Comparison of ENCODE assay signal across 22 mouse cellular contexts in the genomic region with DNA sequence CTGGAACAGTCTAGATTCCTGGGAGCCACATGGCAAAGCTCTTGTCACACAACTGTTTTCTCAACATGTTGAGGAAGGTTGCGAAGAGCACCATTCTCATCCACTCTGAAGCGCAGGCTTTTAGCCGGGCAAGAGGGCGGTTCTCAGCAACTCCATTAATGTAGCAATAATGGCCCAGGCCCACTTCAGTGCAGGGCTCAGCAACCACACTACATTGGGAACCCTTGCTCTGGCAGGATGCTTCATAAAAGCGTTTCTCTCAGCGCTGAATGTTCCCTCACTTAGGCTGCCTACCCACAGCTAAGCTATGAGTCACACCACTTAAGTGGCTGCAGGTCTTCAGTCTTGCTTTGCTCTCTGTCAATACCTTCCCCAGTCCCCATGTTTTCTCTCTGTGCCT.
DNase-seq lines count a peak whose midpoint lies in the region; ATAC-seq lines count a peak whose summit lies in the region.
"Had no signal": no experiment of that assay in that cellular context is flagged by ENCODE, and none has a peak within 500 bp of the region (broad histone marks: within the 10 kb centered on the region; RNA-seq: fewer than 3 reads in every experiment).

No protein-coding gene starts in this region.

- DNase-seq in frontal cortex, postnatal 14 days (ENCODE audit: low spot score in 2 of 2) = no peak
- peak; percentile 37 to 49 for DNase-seq in left cerebral cortex, adult 18-20 months (ENCODE audit: low spot score in 2 of 2)
- DNase-seq in left cerebral cortex, postnatal 14 days (ENCODE audit: low spot score in 2 of 2) = no peak
- peak; percentile 69 for DNase-seq in right cerebral cortex, adult 18-20 months
- DNase-seq in right cerebral cortex, postnatal 25 days = no peak
- no peak for DNase-seq in ovary, adult 18-20 months (ENCODE audit: low spot score)
- DNase-seq: adrenal gland, postnatal 10 days; cerebellum, adult 11-12 months; cerebellum, adult 9-11 months; embryo, embryonic 11 days; gastrocnemius, postnatal 14 days; kidney, postnatal 14 days; liver; lung, postnatal 4 days; retina, postnatal 1 day; spleen, adult 18-20 months; thymus, postnatal 14 days had no signal

- peak; percentile 73 for ATAC-seq in frontal cortex, adult (ENCODE audit: low TSS enrichment)
- ATAC-seq: activated CD4-positive, CD25-positive, alpha-beta regulatory T cell, adult 4 months; forebrain, embryonic 15.5 days; intestine, postnatal 0 days; midbrain, embryonic 13.5 days had no signal

- intact Hi-C loops in left cerebral cortex, postnatal 14 days (cut with DNase I) = no loop called here

Comparison
In these comparisons a context has a peak if more than half of its experiments do, and no peak if none do; other contexts are left out.
1. DNase-seq: peak in left cerebral cortex, adult 18-20 months (2 of 2) and right cerebral cortex, adult 18-20 months (single experiment); none in frontal cortex, postnatal 14 days (0 of 2), left cerebral cortex, postnatal 14 days (0 of 2), right cerebral cortex, postnatal 25 days (single experiment) and ovary, adult 18-20 months (single experiment).